Mouse (Mus musculus) small intestine, adult 10 weeks (tissue): ENCODE data around the gene Olfr1291-ps1. TPM values are rescaled to one million over a fixed set of nuclear protein-coding genes. Genes with fewer than 3 reads are reported as not detected.

ENCODE experiments used
- polyA plus RNA-seq: library from polyadenylated mRNA; stranded (reverse); fragments of 350-450 nt; fragmentation: Illumina TruSeq; extraction: RNeasy Lipid Tissue Mini Kit (QIAGEN cat#74804); gene quantifications from one replicate; pipeline ENCODE4 v1.2.3, GENCODE M21; 2014; ENCODE audit warnings: low replicate concordance

Gene Olfr1291-ps1
- not detected for polyA plus RNA-seq

GRCm38 (mm10) chr2:111496880-111497279 lies at the start of gene Olfr1291-ps1:
Gene Olfr1291-ps1, plus strand, starts transcription at chr2:111497180.

GRCm38 (mm10) chr2:111448842-111449241 lies 48.1 kb upstream of the Olfr1291-ps1 start, which contains the start of gene Olfr1287:
Gene Olfr1287, plus strand, starts transcription at chr2:111449142.

GRCm38 (mm10) chr2:111473801-111474200 lies 23.2 kb upstream of the Olfr1291-ps1 start, which contains the start of gene Olfr1288:
Gene Olfr1288, plus strand, starts transcription at chr2:111474101.

GRCm38 (mm10) chr2:111480519-111480918 lies 16.5 kb upstream of the Olfr1291-ps1 start, which contains the start of gene Olfr1289:
Gene Olfr1289, plus strand, starts transcription at chr2:111480819.

GRCm38 (mm10) chr2:111493729-111494128 lies 3.3 kb upstream of the Olfr1291-ps1 start, which contains the start of gene Olfr1290:
Gene Olfr1290, minus strand, starts transcription at chr2:111493829.

GRCm38 (mm10) chr2:111524903-111525302 lies 27.9 kb downstream of the Olfr1291-ps1 start, which contains the start of gene Olfr1293-ps:
Gene Olfr1293-ps, plus strand, starts transcription at chr2:111525203.

GRCm38 (mm10) chr2:111540191-111540590 lies 43.2 kb downstream of the Olfr1291-ps1 start, which contains the start of gene Olfr1294:
Gene Olfr1294, minus strand, starts transcription at chr2:111540291.

Other genes starting within 250 kb of the Olfr1291-ps1 start
- not detected for gene Olfr1276, start 242.7 kb upstream of the Olfr1291-ps1 start, polyA plus RNA-seq
- not detected for gene Olfr1277, start 223.1 kb upstream of the Olfr1291-ps1 start, polyA plus RNA-seq
- not detected for gene Olfr1278, start 207.0 kb upstream of the Olfr1291-ps1 start, polyA plus RNA-seq
- not detected for gene Olfr1279, start 196.5 kb upstream of the Olfr1291-ps1 start, polyA plus RNA-seq
- gene Olfr1280, start 183.2 kb upstream of the Olfr1291-ps1 start, polyA plus RNA-seq = not detected
- not detected for gene Olfr1281, start 170.7 kb upstream of the Olfr1291-ps1 start, polyA plus RNA-seq
- not detected for gene Olfr1282, start 161.1 kb upstream of the Olfr1291-ps1 start, polyA plus RNA-seq
- gene Olfr1283, start 130.4 kb upstream of the Olfr1291-ps1 start, polyA plus RNA-seq = not detected
- gene Olfr1284, start 121.7 kb upstream of the Olfr1291-ps1 start, polyA plus RNA-seq = not detected
- gene Olfr1286, start 74.1 kb upstream of the Olfr1291-ps1 start, polyA plus RNA-seq = not detected
- gene Olfr1287, start 48.0 kb upstream of the Olfr1291-ps1 start, polyA plus RNA-seq = not detected
- not detected for gene Olfr1288, start 23.1 kb upstream of the Olfr1291-ps1 start, polyA plus RNA-seq
- not detected for gene Olfr1289, start 16.4 kb upstream of the Olfr1291-ps1 start, polyA plus RNA-seq
- not detected for gene Olfr1290, start 3.4 kb upstream of the Olfr1291-ps1 start, polyA plus RNA-seq
- not detected for gene Olfr1293-ps, start 28.0 kb downstream of the Olfr1291-ps1 start, polyA plus RNA-seq
- not detected for gene Olfr1294, start 43.1 kb downstream of the Olfr1291-ps1 start, polyA plus RNA-seq
- gene Olfr1295, start 72.5 kb downstream of the Olfr1291-ps1 start, polyA plus RNA-seq = not detected
- gene Olfr1297, start 129.3 kb downstream of the Olfr1291-ps1 start, polyA plus RNA-seq = not detected
- gene Olfr1298, start 152.0 kb downstream of the Olfr1291-ps1 start, polyA plus RNA-seq = not detected
- gene Olfr1299, start 164.2 kb downstream of the Olfr1291-ps1 start, polyA plus RNA-seq = not detected